Mouse (Mus musculus) WW6 (cell line): ENCODE results near the gene Cep89.

ENCODE experiments used
- DNase-seq: peaks from one replicate; pipeline ENCODE4 v3.0.0-alpha.2; 2013; ENCODE audit warnings: low read depth, low spot score

Gene Cep89

GRCm38 (mm10) chr7:35382706-35383353 lies 14.0 kb upstream of the Cep89 start:
- peak; percentile 81 for DNase-seq

- no peak for DNase-seq
Measured at GRCm38 (mm10) chr7:35386525-35386952, 10.3 kb upstream of the Cep89 start.

GRCm38 (mm10) chr7:35388694-35389093 lies 8.1 kb upstream of the Cep89 start:
- DNase-seq = no peak

- DNase-seq = no peak
Measured at GRCm38 (mm10) chr7:35392935-35393334, 3.9 kb upstream of the Cep89 start.

GRCm38 (mm10) chr7:35395734-35396456 lies 940 bp upstream of the Cep89 start:
- no peak for DNase-seq

- peak; percentile 73 for DNase-seq
Measured at GRCm38 (mm10) chr7:35401169-35401568, 4.3 kb downstream of the Cep89 start.

- DNase-seq = no peak
Measured at GRCm38 (mm10) chr7:35415226-35415625, 18.4 kb downstream of the Cep89 start.

GRCm38 (mm10) chr7:35415801-35416653 lies 19.2 kb downstream of the Cep89 start:
- no peak for DNase-seq

GRCm38 (mm10) chr7:35416654-35416948 lies 19.8 kb downstream of the Cep89 start:
- DNase-seq = no peak

- DNase-seq = no peak
Measured at GRCm38 (mm10) chr7:35423071-35423470, 26.2 kb downstream of the Cep89 start.

- no peak for DNase-seq
Measured at GRCm38 (mm10) chr7:35428146-35428545, 31.3 kb downstream of the Cep89 start.

GRCm38 (mm10) chr7:35435266-35435665 lies 38.4 kb downstream of the Cep89 start:
- no peak for DNase-seq

- DNase-seq = no peak
Measured at GRCm38 (mm10) chr7:35447501-35447900, 50.7 kb downstream of the Cep89 start.

- DNase-seq = no peak
Measured at GRCm38 (mm10) chr7:35447996-35448846, 51.4 kb downstream of the Cep89 start, which contains the start of gene Slc7a9. Gene Slc7a9, plus strand, starts transcription at chr7:35448796.

GRCm38 (mm10) chr7:35448867-35449266 lies 52.0 kb downstream of the Cep89 start:
- no peak for DNase-seq

GRCm38 (mm10) chr7:35456091-35456814 lies 59.4 kb downstream of the Cep89 start:
- no peak for DNase-seq

- no peak for DNase-seq
Measured at GRCm38 (mm10) chr7:35460971-35461370, 64.1 kb downstream of the Cep89 start.

GRCm38 (mm10) chr7:35465027-35465426 lies 68.2 kb downstream of the Cep89 start:
- no peak for DNase-seq

- DNase-seq = no peak
Measured at GRCm38 (mm10) chr7:35467856-35468255, 71.0 kb downstream of the Cep89 start.

- no peak for DNase-seq
Measured at GRCm38 (mm10) chr7:35470794-35471193, 74.0 kb downstream of the Cep89 start.

- no peak for DNase-seq
Measured at GRCm38 (mm10) chr7:35476457-35476856, 79.6 kb downstream of the Cep89 start.
